Mouse (Mus musculus): ENCODE measurements around the gene Slc7a8.

GRCm38 (mm10) chr14:54720654-54721350 lies 60.9 kb downstream of the Slc7a8 start:
- TF ChIP-seq CTCF (IDR thresholded peaks at IDR 0.05; ENCODE audit: borderline replicate concordance, extremely low read depth, insufficient read depth, insufficient read length), result no peak
- no peak for TF ChIP-seq POLR2A (IDR thresholded peaks at IDR 0.05; ENCODE audit: borderline replicate concordance, extremely low read depth, insufficient read depth, insufficient read length, poor library complexity, severe bottlenecking)

All from brain, embryonic 14.5 days (tissue).